Mouse (Mus musculus) forebrain, embryonic 14.5 days (tissue): ENCODE results near the gene Htr1f. TPM values are rescaled to one million over a fixed set of nuclear protein-coding genes. Genes with fewer than 3 reads are reported as not detected.

Experiments
- ATAC-seq: fragments of 200-750 bp; cut with Nextera tagmentation; 2 replicates; pipeline ENCODE4 v1.8.0; 2017; ENCODE audit warnings: mild to moderate bottlenecking, moderate library complexity
- DNase-seq: peaks from one replicate; pipeline ENCODE4 v3.0.0-alpha.2; 2015; ENCODE audit warnings: low spot score
- H3K27ac ChIP-seq: fragments of 300-500 bp; sonication (generic); 2 replicates; pipeline ENCODE4 v1.5.1; 2014; ENCODE audit warnings: low read depth, mild to moderate bottlenecking, control low read depth, low read length, moderate library complexity
- H3K27me3 ChIP-seq: fragments of 300-500 bp; sonication (generic); replicated peaks from 2 replicates; pipeline ENCODE4 v1.6.1; 2014; ENCODE audit warnings: low read length, control low read depth, mixed read lengths; ENCODE audit not compliant: control insufficient read depth, insufficient read depth
- H3K36me3 ChIP-seq: fragments of 300-500 bp; sonication (generic); 2 replicates; pipeline ENCODE4 v1.6.1; 2014; ENCODE audit warnings: low read length, control low read depth; ENCODE audit not compliant: control insufficient read depth, insufficient read depth
- H3K4me1 ChIP-seq: fragments of 300-500 bp; sonication (generic); 2 replicates; pipeline ENCODE4 v1.6.1; 2014; ENCODE audit warnings: antibody characterized with exemption, low read length, control low read depth; ENCODE audit not compliant: control insufficient read depth, insufficient read depth
- H3K4me2 ChIP-seq: fragments of 300-500 bp; sonication (generic); 2 replicates; pipeline ENCODE4 v1.6.1; 2014; ENCODE audit warnings: mild to moderate bottlenecking, control low read depth, low read length
- H3K4me3 ChIP-seq: fragments of 300-500 bp; sonication (generic); 2 replicates; pipeline ENCODE4 v1.5.1; 2014; ENCODE audit warnings: low read depth, low read length, control low read depth
- H3K9ac ChIP-seq: fragments of 300-500 bp; sonication (generic); 2 replicates; pipeline ENCODE4 v1.6.1; 2014; ENCODE audit warnings: mild to moderate bottlenecking, low read length, control low read depth, moderate library complexity
- H3K9me3 ChIP-seq: fragments of 300-500 bp; sonication (generic); replicated peaks from 2 replicates; pipeline ENCODE4 v1.6.1; 2016; ENCODE audit warnings: low read length, control low read depth, mixed read lengths; ENCODE audit not compliant: control insufficient read depth
- WGBS: fragments of 180-500 bp; shearing (Covaris S2); extraction: QIAGEN DNeasy Blood & Tissue Kit; methylation state at CpG from one replicate; pipeline ENCODE4 v1.1.7; 2014; 5-methylcytosine and 5-hydroxymethylcytosine counted together
- polyA plus RNA-seq: library from polyadenylated mRNA; unstranded; fragments of >200 nt; fragmentation: Nextera tagmentation; extraction: Ambion mirVana; gene quantifications from 2 replicates; pipeline ENCODE4 v1.2.1, GENCODE M21; 2014

Htr1f gene
- polyA plus RNA-seq, 1 experiment from 2014 or later = 0.19 TPM

GRCm38 (mm10) chr16:64881442-64881841 is 224.2 kb downstream of the Htr1f start:
- no peak for DNase-seq
- no peak for ATAC-seq
- Histone ChIP-seq H3K4me3 (no peak overlapping the region), H3K4me1 (no peaks in the 10 kb centered on the region), H3K9ac (no peak overlapping the region), H3K36me3 (no peaks in the 10 kb centered on the region), H3K4me2 (no peak overlapping the region), H3K27ac (no peak overlapping the region), H3K27me3 (no peaks in the 10 kb centered on the region), H3K9me3 (no peaks in the 10 kb centered on the region)
- 86% methylated on average over 2 of the region's 2 CpGs for WGBS

GRCm38 (mm10) chr16:64880986-64881385 is 224.7 kb downstream of the Htr1f start:
- Histone ChIP-seq H3K4me2 (no peak overlapping the region), H3K9me3 (no peaks in the 10 kb centered on the region), H3K4me3 (no peak overlapping the region), H3K4me1 (no peaks in the 10 kb centered on the region), H3K27me3 (no peaks in the 10 kb centered on the region), H3K9ac (no peak overlapping the region), H3K27ac (no peak overlapping the region), H3K36me3 (no peaks in the 10 kb centered on the region)
- no peak for ATAC-seq
- no peak for DNase-seq
- WGBS = 54% methylated on average over 3 of the region's 3 CpGs

GRCm38 (mm10) chr16:64879735-64880134 is 225.9 kb downstream of the Htr1f start:
- DNase-seq (no peak), ATAC-seq (no peak)
- H3K9me3 ChIP-seq = no peaks in the 10 kb centered on the region
- H3K27ac ChIP-seq = no peak overlapping the region
- H3K27me3 ChIP-seq = no peaks in the 10 kb centered on the region
- H3K4me2 ChIP-seq = no peak overlapping the region
- 92% methylated on average over 5 of the region's 5 CpGs for WGBS
- H3K9ac ChIP-seq = no peak overlapping the region
- no peaks in the 10 kb centered on the region for H3K4me1 ChIP-seq
- H3K4me3 ChIP-seq = no peak overlapping the region
- H3K36me3 ChIP-seq = no peaks in the 10 kb centered on the region

- H3K9me3 ChIP-seq = no peaks in the 10 kb centered on the region
- H3K4me3 ChIP-seq = no peak overlapping the region
- H3K4me1 ChIP-seq = no peaks in the 10 kb centered on the region
- H3K36me3 ChIP-seq = no peaks in the 10 kb centered on the region
- ATAC-seq (no peak), DNase-seq (no peak)
- no peak overlapping the region for H3K4me2 ChIP-seq
- H3K27ac ChIP-seq = no peak overlapping the region
- 91% methylated on average over 3 of the region's 3 CpGs for WGBS
- no peak overlapping the region for H3K9ac ChIP-seq
- H3K27me3 ChIP-seq = no peaks in the 10 kb centered on the region
Measured at GRCm38 (mm10) chr16:64878611-64879132, 227.0 kb downstream of the Htr1f start.

GRCm38 (mm10) chr16:64877314-64877713 is 228.3 kb downstream of the Htr1f start:
- H3K4me1 ChIP-seq = no peaks in the 10 kb centered on the region

GRCm38 (mm10) chr16:64876631-64877265 is 228.9 kb downstream of the Htr1f start:
- no peaks in the 10 kb centered on the region for H3K27me3 ChIP-seq
- no peaks in the 10 kb centered on the region for H3K36me3 ChIP-seq
- DNase-seq (no peak), ATAC-seq (no peak)
- H3K9me3 ChIP-seq = no peaks in the 10 kb centered on the region
- no peaks in the 10 kb centered on the region for H3K4me1 ChIP-seq
- H3K4me3 ChIP-seq = no peak overlapping the region
- H3K27ac ChIP-seq = no peak overlapping the region
- 69% methylated on average over 4 of the region's 4 CpGs for WGBS
- H3K9ac ChIP-seq = no peak overlapping the region
- no peak overlapping the region for H3K4me2 ChIP-seq

More at GRCm38 (mm10) chr16:64877314-64877713, 228.3 kb downstream of the Htr1f start:
- H3K4me3 ChIP-seq = no peak overlapping the region
- no peaks in the 10 kb centered on the region for H3K36me3 ChIP-seq
- DNase-seq (no peak), ATAC-seq (no peak)
- 91% methylated on average over 3 of the region's 3 CpGs for WGBS
- H3K27ac ChIP-seq = no peak overlapping the region
- no peak overlapping the region for H3K4me2 ChIP-seq
- no peaks in the 10 kb centered on the region for H3K27me3 ChIP-seq
- H3K9ac ChIP-seq = no peak overlapping the region
- no peaks in the 10 kb centered on the region for H3K9me3 ChIP-seq

GRCm38 (mm10) chr16:64875822-64876221 is 229.8 kb downstream of the Htr1f start:
- WGBS = 88% methylated on average over 1 of the region's 1 CpGs

GRCm38 (mm10) chr16:64875384-64875783 is 230.3 kb downstream of the Htr1f start:
- no peak overlapping the region for H3K27ac ChIP-seq
- no peak overlapping the region for H3K4me3 ChIP-seq
- no peak overlapping the region for H3K4me2 ChIP-seq
- H3K9me3 ChIP-seq = no peaks in the 10 kb centered on the region
- H3K36me3 ChIP-seq = no peaks in the 10 kb centered on the region
- no peak for ATAC-seq
- 94% methylated on average over 10 of the region's 10 CpGs for WGBS
- H3K9ac ChIP-seq = no peak overlapping the region
- H3K27me3 ChIP-seq = no peaks in the 10 kb centered on the region
- no peak for DNase-seq
- H3K4me1 ChIP-seq = no peaks in the 10 kb centered on the region

More at GRCm38 (mm10) chr16:64875822-64876221, 229.8 kb downstream of the Htr1f start:
- no peak overlapping the region for H3K27ac ChIP-seq
- no peak overlapping the region for H3K9ac ChIP-seq
- ATAC-seq (no peak), DNase-seq (no peak)
- no peaks in the 10 kb centered on the region for H3K9me3 ChIP-seq
- H3K4me2 ChIP-seq = no peak overlapping the region
- no peak overlapping the region for H3K4me3 ChIP-seq
- H3K4me1 ChIP-seq = no peaks in the 10 kb centered on the region
- H3K27me3 ChIP-seq = no peaks in the 10 kb centered on the region
- H3K36me3 ChIP-seq = no peaks in the 10 kb centered on the region
